8 mouse cellular contexts compared by ENCODE assay signal in the genomic region with DNA sequence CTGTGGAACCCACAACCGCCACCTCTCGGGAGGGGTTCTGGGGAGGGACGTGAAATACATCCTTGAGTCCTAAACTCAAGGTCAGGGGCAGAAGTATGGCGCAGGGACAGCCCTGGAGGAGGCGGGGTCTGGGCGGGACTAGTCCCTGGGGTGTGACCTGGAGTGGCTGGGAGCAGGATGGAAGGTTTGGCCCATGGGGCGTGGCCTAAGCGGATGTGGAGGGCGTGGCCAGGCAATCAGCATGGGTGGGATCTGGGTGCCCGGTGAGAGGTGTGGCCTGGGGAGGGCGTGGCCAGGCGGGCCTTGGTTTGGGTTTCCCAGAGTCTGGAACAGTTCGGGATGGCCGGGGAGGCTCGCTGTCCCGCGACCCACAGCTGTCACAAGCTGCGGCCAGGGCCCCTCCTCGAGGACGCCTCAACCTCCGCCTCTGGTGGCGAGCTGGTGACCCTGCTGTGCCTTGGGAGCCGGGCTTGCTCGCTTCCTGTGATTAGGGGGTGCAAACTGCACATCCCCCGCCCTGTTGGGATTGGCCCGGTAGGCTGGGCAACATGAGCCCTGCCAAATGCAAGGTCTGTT. TPM values are rescaled to one million over a fixed set of nuclear protein-coding genes. Genes with fewer than 3 reads are reported as not detected.
DNase-seq lines count a peak whose midpoint lies in the region; ATAC-seq lines count a peak whose summit lies in the region.

No protein-coding gene starts in this region.

- H3K4me1 ChIP-seq in hindbrain, embryonic 11.5 days (replicated peaks; ENCODE audit: control insufficient read depth, insufficient read depth, low read length): peaks cover 4% of the 10 kb centered on the region; the same call in 1 of the 2 replicates

- no peaks in the 10 kb centered on the region for H3K36me3 ChIP-seq in hindbrain, embryonic 11.5 days (ENCODE audit: control insufficient read depth, insufficient read depth, low read length)

- H3K4me2 ChIP-seq in hindbrain, embryonic 11.5 days (replicated peaks; ENCODE audit: low read depth, low read length): peak overlapping the region; percentile 66

- peak; percentile 98 for DNase-seq in R1 (ENCODE audit: low read depth, low spot score)
- DNase-seq in cerebellum, postnatal 10 days: peak; percentile 68 to 81
- DNase-seq in frontal cortex, adult 2 months (ENCODE audit: extremely low spot score in 1 of 2, low spot score in 1 of 2): peak; percentile 51 to 64
- peak; percentile 89 for DNase-seq in hindbrain, embryonic 11.5 days (ENCODE audit: low spot score)
- peak; percentile 56 to 77 for DNase-seq in layer of hippocampus, postnatal 14 days (ENCODE audit: low spot score in 2 of 2)
- peak; percentile 99 for DNase-seq in lung, postnatal 10 days
- peak; percentile 48 for DNase-seq in retina, adult 2 months (ENCODE audit: low read depth, low spot score)
- DNase-seq in thymus, postnatal 36 days: peak; percentile 63 to 75

- ATAC-seq in hindbrain, embryonic 11.5 days (ENCODE audit: low FRiP score): peak; percentile 80

- H3K4me3 ChIP-seq in hindbrain, embryonic 11.5 days (ENCODE audit: low read depth, low read length): peak overlapping the region; percentile 33

- no peak overlapping the region for H3K9ac ChIP-seq in hindbrain, embryonic 11.5 days (ENCODE audit: low read depth, low read length)

- H3K27ac ChIP-seq in hindbrain, embryonic 11.5 days (ENCODE audit: low read depth, low read length): no peak overlapping the region

- under 1% methylated on average over 25 of the region's 26 CpGs for WGBS in hindbrain, embryonic 11.5 days

- peaks cover 5% of the 10 kb centered on the region; the same call in 1 of the 2 replicates for H3K27me3 ChIP-seq in hindbrain, embryonic 11.5 days (ENCODE audit: control insufficient read depth, insufficient read depth, low read length)

- no peaks in the 10 kb centered on the region for H3K9me3 ChIP-seq in hindbrain, embryonic 11.5 days (ENCODE audit: control insufficient read depth, low read length)

RNA-seq across cellular contexts. Expression of a gene that starts 29.3 kb away (rescaled TPM):
- 3.3 and 3.7 TPM in 2 replicates for polyA plus RNA-seq in frontal cortex, adult 2 months (2012; rRNA removed)
- polyA plus RNA-seq in hindbrain, embryonic 11.5 days (2014; fragmentation: Nextera tagmentation; extraction: Ambion mirVana): 1.4 and 1.6 TPM in 2 replicates
- 1 to 10 TPM; 6.5 to 7.1 TPM for total RNA-seq in layer of hippocampus, postnatal 14 days (2021)

RNA-seq across cellular contexts. Expression of a gene that starts 45.5 kb away (rescaled TPM):
- polyA plus RNA-seq in frontal cortex, adult 2 months (2012; rRNA removed): 5.4 and 5.9 TPM in 2 replicates
- 18.1 and 25.5 TPM in 2 replicates for polyA plus RNA-seq in hindbrain, embryonic 11.5 days (2014; fragmentation: Nextera tagmentation; extraction: Ambion mirVana)
- 1 to 10 TPM; 4.1 to 4.2 TPM for total RNA-seq in layer of hippocampus, postnatal 14 days (2021)

RNA-seq across cellular contexts. Expression of a gene that starts 47.7 kb away (rescaled TPM):
- 8.7 and 10.0 TPM in 2 replicates for polyA plus RNA-seq in frontal cortex, adult 2 months (2012; rRNA removed)
- 9.4 and 9.8 TPM in 2 replicates for polyA plus RNA-seq in hindbrain, embryonic 11.5 days (2014; fragmentation: Nextera tagmentation; extraction: Ambion mirVana)
- 1 to 10 TPM; 3.5 to 5.6 TPM for total RNA-seq in layer of hippocampus, postnatal 14 days (2021)

Comparison
In these comparisons a context has a peak if more than half of its experiments do, and no peak if none do; other contexts are left out.
1. DNase-seq: peak in every context shown above with its lines; median percentile 99 in lung, postnatal 10 days; 98 in R1; 89 in hindbrain, embryonic 11.5 days; 74 in cerebellum, postnatal 10 days; 69 in thymus, postnatal 36 days; 66 in layer of hippocampus, postnatal 14 days; 58 in frontal cortex, adult 2 months; 48 in retina, adult 2 months.